Mouse (Mus musculus) heart, postnatal 14 days (tissue): Measurements from ENCODE around the gene Kif19a. TPM values are rescaled to one million over a fixed set of nuclear protein-coding genes. Genes with fewer than 3 reads are reported as not detected.
A peak's percentile ranks its signal among the peaks of the same experiment; 100 is the strongest.

ENCODE experiments used
- DNase-seq, 2 experiments: peaks; one replicate each; pipeline ENCODE4 v3.0.0; 2021 to 2022
- intact Hi-C: fragments of 180-260 bp; cut with DNase I; formaldehyde crosslinking; loops from one replicate; pipeline ENCODE4 v1.15.1; 2025
- total RNA-seq, 2 experiments: library from RNA; stranded (reverse); gene quantifications; 2 replicates each; pipeline ENCODE4 v1.2.3; 2021

The Kif19a gene
- total RNA-seq, 2 experiments from 2014 or later = 0.27 to 1.3 TPM

- DNase-seq = no peak
- intact Hi-C loops = loop anchor here (10.0 kb wide), 1 partner anchor 243 kb away; the partner anchor contains the start of gene Cd300ld3
These were observed 36.7 kb downstream of the Kif19a start for GRCm38 (mm10) chr11:114801906-114802305.

- intact Hi-C loops = loop anchor here (10.0 kb wide), 1 partner anchor 242 kb away; the partner anchor contains the start of gene Cd300ld3
- DNase-seq = no peak
These were observed 37.5 kb downstream of the Kif19a start for GRCm38 (mm10) chr11:114802540-114803267.

- intact Hi-C loops = loop anchor here (10.0 kb wide), 1 partner anchor 241 kb away; the partner anchor contains the start of gene Cd300ld3
- DNase-seq = no peak
These were observed 38.8 kb downstream of the Kif19a start for GRCm38 (mm10) chr11:114803990-114804389.

- DNase-seq = no peak
- intact Hi-C loops = loop anchor here (10.0 kb wide), 1 partner anchor 238 kb away; the partner anchor contains the start of gene Cd300ld3
These were observed 41.8 kb downstream of the Kif19a start for GRCm38 (mm10) chr11:114807025-114807424.

GRCm38 (mm10) chr11:114807686-114808427 lies 42.7 kb downstream of the Kif19a start:
- DNase-seq = no peak
- intact Hi-C loops = loop anchor here (10.0 kb wide), 1 partner anchor 237 kb away; the partner anchor contains the start of gene Cd300ld3

- intact Hi-C loops = loop anchor here (10.0 kb wide), 1 partner anchor 235 kb away; the partner anchor contains the start of gene Cd300ld3
These were observed 44.2 kb downstream of the Kif19a start for GRCm38 (mm10) chr11:114809371-114809770.

GRCm38 (mm10) chr11:114810344-114810743 lies 45.2 kb downstream of the Kif19a start:
- no peak for DNase-seq
- intact Hi-C loops = no loop called here

More at GRCm38 (mm10) chr11:114809371-114809770, 44.2 kb downstream of the Kif19a start:
- DNase-seq = no peak

- peak; percentile 93 to 98 for DNase-seq
- intact Hi-C loops = loop anchor here (1.0 kb wide), 3 partner anchors 62 to 100 kb away; no protein-coding TSS in a partner anchor
These were observed 47.6 kb downstream of the Kif19a start for GRCm38 (mm10) chr11:114812731-114813240.

GRCm38 (mm10) chr11:114814873-114815592 lies 49.8 kb downstream of the Kif19a start:
- no peak for DNase-seq
- intact Hi-C loops = no loop called here

GRCm38 (mm10) chr11:114816934-114817333 lies 51.7 kb downstream of the Kif19a start:
- intact Hi-C loops = no loop called here

GRCm38 (mm10) chr11:114818185-114818584 lies 53.0 kb downstream of the Kif19a start:
- intact Hi-C loops = no loop called here
- DNase-seq = no peak

More at GRCm38 (mm10) chr11:114816934-114817333, 51.7 kb downstream of the Kif19a start:
- DNase-seq = no peak

GRCm38 (mm10) chr11:114819110-114819509 lies 53.9 kb downstream of the Kif19a start:
- DNase-seq = no peak
- intact Hi-C loops = no loop called here

- intact Hi-C loops = no loop called here
- DNase-seq = no peak
These were observed 55.3 kb downstream of the Kif19a start for GRCm38 (mm10) chr11:114820444-114820843.

GRCm38 (mm10) chr11:114821325-114821724 lies 56.1 kb downstream of the Kif19a start:
- DNase-seq = no peak

GRCm38 (mm10) chr11:114822727-114823126 lies 57.5 kb downstream of the Kif19a start:
- intact Hi-C loops = no loop called here
- DNase-seq = peak; percentile 47 to 49

More at GRCm38 (mm10) chr11:114821325-114821724, 56.1 kb downstream of the Kif19a start:
- intact Hi-C loops = no loop called here

GRCm38 (mm10) chr11:114823199-114823725 lies 58.1 kb downstream of the Kif19a start:
- intact Hi-C loops = no loop called here
- no peak for DNase-seq

- DNase-seq = no peak
- intact Hi-C loops = no loop called here
These were observed 61.5 kb downstream of the Kif19a start for GRCm38 (mm10) chr11:114826686-114827085.

- intact Hi-C loops = no loop called here
- DNase-seq = peak; percentile 48 to 56
These were observed 64.6 kb downstream of the Kif19a start for GRCm38 (mm10) chr11:114829499-114830432.

- intact Hi-C loops = no loop called here
- no peak for DNase-seq
These were observed 65.2 kb downstream of the Kif19a start for GRCm38 (mm10) chr11:114830433-114830773.
